Mouse (Mus musculus) bone marrow macrophage, adult 2 months (primary cell): Measurements from ENCODE around the gene Ikzf2.

Experiments
- CTCF ChIP-seq: IDR thresholded peaks from 2 replicates; pipeline ENCODE4 v1.5.1; 2012; ENCODE audit warnings: low read depth, mild to moderate bottlenecking, low read length, moderate library complexity
- POLR2A ChIP-seq: IDR thresholded peaks from 2 replicates; pipeline ENCODE4 v1.6.1; 2012; ENCODE audit warnings: mild to moderate bottlenecking, low read depth, low read length, borderline replicate concordance

- TF ChIP-seq CTCF = no peak
- TF ChIP-seq POLR2A = no peak
These were observed 178.8 kb downstream of the Ikzf2 start for GRCm38 (mm10) chr1:69508275-69508674.
